Mouse (Mus musculus): ENCODE measurements around the gene Serping1.
"Not testable (repeated sequence)": the region's sequence is repeated elsewhere in the genome, so short reads cannot be mapped to it uniquely, and the experiment has no call there.

Serping1 gene

DNA sequence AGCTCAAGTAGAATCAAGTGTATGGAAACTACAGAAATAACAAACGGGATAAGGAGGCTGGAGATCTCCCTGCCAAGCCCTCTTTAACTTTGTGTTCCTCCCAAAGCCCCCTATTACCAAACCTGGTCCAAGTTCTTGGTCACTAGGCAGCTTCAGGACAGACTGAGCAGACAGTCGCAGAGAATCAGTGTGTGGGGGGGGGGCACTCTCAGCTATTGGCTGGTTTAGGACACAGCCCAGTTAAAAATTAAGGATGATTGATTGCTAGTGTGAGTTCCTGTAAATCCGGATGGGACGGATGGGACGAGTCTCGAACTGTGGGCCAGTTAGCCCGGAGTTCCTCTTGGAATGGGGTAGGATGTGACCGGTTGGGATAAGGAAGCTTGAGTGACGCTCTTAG, at the start of gene Serping1:
Serping1 (minus strand) TSS at position 204 of the 400 bp plus-strand sequence.
- no peak for DNase-seq

DNA sequence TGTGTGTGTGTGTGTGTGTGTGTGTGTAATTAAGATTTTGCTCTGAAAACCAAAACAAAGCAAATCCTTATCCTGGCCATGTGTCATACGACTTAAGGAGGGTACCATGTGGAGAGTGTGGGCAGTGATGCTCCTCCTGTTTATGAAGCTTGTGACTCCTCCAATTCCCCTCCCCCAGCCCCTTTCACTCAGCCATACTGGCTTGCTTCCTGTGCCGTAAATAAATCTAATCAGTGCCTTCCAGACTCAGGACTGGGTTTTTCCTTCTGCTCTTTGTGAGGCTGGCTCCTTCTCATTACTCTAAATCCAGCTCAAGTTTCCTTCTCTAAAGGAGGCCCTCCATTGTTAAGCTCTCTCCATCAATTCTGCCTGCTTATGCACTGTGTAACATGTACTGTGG, 48.0 kb upstream of the Serping1 start:
- no peak for DNase-seq

GRCm38 (mm10) chr2:84822552-84822951, 47.3 kb upstream of the Serping1 start, which contains the start of gene Smtnl1:
TSS of gene Smtnl1 (minus strand) at chr2:84822652.
- DNase-seq: no peak

- no peak for DNase-seq
Measured at GRCm38 (mm10) chr2:84819861-84820260, 44.6 kb upstream of the Serping1 start.

DNA sequence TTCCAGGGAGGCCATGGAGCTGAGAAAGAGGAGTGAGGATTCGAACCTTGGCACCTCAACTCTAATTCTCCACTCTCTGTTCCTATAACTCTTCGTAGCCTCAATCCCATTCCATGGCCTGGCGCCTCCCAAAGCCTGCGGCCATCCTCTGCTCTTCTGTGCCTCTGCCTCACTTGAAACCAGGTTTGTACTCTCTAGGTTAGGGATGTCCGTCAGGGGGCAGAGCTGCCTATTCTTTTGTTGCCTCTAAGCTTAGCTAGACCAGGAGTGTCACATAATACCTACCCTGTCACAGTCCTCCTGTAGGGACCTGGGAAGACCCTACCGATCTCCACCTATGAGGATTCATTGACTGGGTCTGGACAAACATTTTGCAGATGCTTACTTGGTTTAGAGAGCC, 37.4 kb upstream of the Serping1 start:
- DNase-seq: no peak

DNA sequence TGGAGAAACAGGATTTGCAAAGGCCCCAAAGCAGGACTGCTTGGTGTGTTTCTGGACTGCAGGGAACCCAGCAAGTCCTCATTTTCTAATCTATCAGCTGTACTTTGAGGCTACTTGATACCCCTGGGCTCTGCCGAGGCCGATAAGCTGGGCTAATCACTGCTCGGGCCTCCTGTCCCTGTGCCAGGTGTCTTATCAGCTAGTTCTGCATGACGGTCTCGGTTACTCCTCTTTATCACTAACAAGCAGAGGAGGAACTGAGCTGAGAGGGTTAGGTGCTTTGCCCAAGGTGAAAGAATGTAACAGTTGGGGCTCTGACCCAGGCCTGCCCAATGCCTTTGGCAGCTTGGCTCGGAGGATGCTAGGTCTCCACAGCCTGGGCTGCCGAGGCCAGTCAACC, 36.6 kb upstream of the Serping1 start:
- no peak for DNase-seq

DNA sequence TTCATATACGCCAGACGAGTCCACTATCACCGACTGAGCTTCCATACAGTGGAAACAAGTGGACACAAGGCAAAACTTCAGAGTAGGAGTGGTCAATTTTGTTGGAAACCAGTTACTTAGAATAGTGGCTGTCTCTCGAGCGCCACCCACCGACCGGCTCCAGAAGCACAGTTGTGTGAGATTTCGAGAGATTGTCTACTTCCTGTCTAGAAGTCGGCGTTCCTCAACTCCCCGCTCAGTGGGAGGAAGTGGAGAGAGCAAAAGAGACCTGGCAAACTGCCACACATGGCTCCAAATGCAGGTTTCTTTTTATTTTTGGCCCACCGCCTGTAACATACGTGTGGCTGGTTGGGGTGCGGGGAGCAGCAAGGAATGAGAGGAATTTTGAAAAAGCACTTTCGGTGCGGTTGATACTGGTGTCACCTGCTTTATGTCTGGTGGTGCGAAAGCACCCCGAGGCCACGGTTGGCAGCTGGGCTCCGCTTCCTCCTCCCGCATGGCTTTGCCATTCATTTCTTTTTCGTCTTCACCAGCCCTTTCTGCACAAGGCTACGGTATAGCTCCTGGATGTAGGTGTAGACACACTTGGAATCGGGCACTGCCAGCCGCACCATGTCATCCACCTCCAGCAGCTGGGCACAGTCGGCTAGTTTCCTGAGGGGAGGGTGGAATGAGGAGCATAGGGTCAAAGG, 35.8 kb upstream of the Serping1 start:
- peak; percentile 83 for DNase-seq

- no peak for DNase-seq
Measured at GRCm38 (mm10) chr2:84810526-84810885, 35.3 kb upstream of the Serping1 start.

DNA sequence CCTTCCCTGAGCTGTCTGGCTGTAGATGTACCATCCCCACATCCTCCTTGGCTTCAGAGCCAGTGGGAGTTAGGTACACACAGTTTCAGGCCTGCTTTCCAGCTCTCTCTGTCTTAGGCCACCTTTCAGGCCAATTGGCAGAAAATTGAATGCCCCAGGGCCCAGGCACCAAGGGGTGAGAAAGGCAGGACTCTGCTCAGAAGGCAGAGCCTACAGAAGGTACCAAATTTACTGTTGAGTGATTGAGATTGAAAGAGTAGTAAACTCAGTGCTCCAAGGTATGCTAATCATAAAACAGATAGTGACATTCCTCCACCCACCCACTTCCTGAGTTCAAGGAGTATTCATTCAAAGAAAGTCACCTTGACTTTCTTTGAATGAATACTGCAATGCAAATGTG, 34.1 kb upstream of the Serping1 start:
- DNase-seq: no peak

DNA sequence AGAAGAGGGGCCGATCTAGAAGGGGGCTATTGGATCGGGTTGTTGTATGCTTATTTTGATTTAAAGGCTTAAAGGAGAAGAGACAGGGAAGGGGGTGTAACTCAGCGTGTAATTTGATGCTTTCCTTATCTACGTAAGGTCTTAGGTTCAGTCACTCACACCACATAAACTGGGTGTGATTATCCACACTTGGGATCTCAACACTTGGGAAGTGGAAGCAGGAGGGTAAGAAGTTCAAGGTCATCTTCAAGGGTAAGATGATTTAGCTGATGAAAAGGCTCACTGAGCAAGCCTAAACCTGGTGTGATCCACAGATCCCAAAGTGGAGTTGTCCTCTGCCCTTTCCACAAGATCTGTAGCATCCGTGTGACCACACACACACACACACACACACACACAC, 31.3 kb upstream of the Serping1 start:
- no peak for DNase-seq

DNA sequence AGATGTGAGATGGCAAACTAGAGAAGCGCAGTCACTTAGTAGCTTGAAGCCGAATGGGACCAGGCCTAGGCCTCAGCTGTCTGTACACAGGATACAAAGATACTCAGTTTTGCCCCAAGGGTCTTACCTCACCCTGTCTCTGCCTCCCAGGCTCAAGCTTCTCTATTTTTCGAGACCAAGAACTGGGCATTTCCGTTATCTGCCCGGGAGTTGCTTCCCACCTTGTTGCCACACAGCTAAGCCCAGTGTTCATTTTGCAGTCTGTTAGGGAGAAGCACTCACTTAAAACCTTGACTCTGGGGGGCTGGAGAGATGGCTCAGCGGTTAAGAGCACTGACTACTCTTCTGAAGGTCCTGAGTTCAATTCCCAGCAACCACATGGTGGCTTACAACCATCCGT, 28.7 kb upstream of the Serping1 start:
- DNase-seq: no peak

DNA sequence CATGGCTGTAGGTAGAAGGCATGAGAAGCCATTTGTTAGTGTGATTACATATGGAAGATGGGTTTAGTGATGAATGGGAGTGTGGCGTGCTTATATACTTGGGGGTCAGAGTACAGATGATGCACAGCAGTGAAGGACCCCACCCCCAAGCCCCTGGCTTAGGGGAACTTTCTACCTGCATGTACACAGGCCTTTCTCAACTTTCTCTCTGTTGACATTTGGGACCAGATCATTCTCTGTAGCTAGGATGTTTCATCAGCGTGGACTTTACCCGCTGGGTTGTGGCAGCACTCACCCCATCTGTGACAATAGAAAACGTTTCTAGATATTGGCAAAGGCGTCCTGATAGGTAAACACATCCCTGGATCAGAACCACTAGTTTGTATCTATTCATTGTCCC, 26.0 kb upstream of the Serping1 start:
- DNase-seq: not testable (repeated sequence)

- DNase-seq: no peak
Measured at GRCm38 (mm10) chr2:84800304-84800703, 25.1 kb upstream of the Serping1 start.

- peak; percentile 41 for DNase-seq
Measured at GRCm38 (mm10) chr2:84799041-84799561, 23.9 kb upstream of the Serping1 start.

GRCm38 (mm10) chr2:84798493-84798921, 23.3 kb upstream of the Serping1 start, which contains the start of gene Ube2l6:
TSS of gene Ube2l6 (plus strand) at chr2:84798828.
- peak; percentile 54 for DNase-seq

GRCm38 (mm10) chr2:84797833-84798492, 22.7 kb upstream of the Serping1 start:
- DNase-seq: peak; percentile 80

DNA sequence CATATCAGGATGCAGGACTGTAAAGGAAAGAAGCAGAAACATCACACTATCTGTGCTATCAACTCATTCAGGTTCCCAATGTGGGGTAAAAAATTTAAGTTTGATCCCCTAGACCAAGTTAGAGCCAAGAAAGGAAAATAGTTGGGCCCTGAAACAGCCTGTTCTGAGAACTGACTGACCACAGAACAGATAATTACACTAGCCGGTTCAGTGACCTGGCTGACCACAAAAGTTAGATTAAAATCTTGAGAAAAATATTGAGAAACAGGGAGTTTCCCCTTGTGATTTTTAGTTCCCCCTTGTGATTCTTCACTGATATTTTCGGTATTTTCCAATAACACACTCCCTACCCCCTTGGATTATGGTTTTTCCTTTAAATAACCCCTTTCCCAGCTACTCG, 18.6 kb upstream of the Serping1 start:
- DNase-seq: no peak

DNA sequence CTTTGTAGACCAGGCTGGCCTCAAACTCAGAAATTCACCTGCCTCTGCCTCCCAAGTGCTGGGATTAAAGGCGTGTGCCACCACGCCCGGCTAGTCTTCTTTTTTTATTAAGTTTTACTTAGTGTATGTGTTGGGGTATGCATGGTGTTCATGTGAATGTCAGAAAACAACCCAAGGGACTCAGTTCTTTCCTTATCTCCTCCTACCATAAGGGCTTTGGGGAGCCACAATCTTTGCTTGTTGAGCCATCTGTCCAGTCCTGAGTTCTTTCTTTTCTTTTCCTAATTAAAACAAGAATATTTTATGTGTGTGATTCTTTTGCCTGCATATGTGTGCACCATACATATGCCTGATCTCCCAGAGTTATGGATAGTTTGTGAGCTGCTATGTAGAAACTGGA, 17.9 kb upstream of the Serping1 start:
- DNase-seq: no peak

- DNase-seq: no peak
Measured at GRCm38 (mm10) chr2:84792516-84792915, 17.3 kb upstream of the Serping1 start.

- DNase-seq: no peak
Measured at GRCm38 (mm10) chr2:84790418-84790817, 15.2 kb upstream of the Serping1 start.

DNA sequence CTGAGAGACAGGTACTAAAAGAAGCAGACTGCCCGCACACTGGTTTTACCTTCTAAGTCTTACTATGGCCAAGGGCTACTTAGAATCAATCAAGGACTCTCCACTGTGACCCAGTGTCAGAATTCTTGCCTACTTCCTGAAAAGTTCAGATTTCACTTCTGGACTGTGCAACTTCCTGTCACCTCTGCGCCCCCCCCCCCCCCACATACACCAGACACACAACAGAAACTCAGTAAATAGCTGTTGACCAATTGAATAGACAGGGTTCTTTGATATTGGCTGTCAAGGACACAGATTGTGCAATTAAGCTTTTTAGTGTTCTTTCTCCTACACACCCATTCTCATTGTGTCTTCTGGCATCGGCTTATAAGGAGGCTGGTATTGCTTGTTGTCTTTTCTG, 13.1 kb upstream of the Serping1 start:
- no peak for DNase-seq

DNA sequence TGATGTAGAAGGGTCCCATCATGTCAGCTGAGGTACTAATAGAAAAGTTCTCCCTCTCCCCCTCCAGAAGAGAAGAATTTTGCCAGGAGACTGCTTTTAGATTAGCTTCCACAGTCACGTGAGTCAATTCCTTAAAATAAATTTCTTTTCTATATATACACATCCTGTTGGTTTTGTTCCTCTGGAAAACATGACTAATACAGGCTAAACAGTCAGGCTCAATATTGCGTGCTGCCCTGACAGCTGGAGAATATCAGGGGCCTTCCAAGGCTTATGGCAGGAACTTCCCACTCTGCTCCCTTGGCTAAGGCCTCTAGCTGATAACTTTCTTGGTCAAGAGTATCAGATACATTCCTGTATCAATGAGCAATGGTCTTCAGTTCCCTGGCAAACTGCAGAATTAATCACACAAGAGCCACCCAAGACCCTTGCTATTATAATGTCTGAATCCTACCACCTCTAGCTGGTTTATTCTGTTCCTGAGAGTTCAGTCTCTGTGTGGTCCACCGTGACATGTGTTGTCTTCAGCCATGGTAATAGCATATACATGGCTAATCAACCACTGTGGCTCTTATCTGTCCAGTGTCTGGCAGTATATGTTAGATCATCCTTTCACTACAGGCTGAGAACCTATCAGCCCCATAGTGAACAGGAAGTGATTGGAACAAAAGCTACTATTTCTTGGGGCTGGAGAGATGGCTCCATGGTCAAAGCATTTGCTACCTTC, 8.8 kb upstream of the Serping1 start:
- no peak for DNase-seq

DNA sequence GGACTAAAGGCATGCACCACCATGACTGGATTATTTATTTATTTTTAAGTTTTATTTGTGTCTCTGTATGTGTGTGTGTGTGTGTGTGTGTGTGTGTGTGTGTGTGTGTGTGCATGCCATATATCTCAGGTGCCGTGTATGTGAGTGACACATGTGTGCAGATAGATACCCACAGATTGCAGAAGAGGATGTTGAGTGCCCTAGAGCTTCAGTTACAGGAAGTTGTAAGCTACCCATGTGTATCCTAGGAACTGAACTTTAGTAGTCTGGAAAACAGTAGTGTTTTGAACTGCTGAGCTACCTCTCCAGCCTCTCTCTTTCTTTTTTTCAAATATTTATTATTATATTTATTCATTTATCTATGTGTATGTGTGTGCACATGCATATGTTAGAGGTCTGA, 8.1 kb upstream of the Serping1 start:
- no peak for DNase-seq

DNA sequence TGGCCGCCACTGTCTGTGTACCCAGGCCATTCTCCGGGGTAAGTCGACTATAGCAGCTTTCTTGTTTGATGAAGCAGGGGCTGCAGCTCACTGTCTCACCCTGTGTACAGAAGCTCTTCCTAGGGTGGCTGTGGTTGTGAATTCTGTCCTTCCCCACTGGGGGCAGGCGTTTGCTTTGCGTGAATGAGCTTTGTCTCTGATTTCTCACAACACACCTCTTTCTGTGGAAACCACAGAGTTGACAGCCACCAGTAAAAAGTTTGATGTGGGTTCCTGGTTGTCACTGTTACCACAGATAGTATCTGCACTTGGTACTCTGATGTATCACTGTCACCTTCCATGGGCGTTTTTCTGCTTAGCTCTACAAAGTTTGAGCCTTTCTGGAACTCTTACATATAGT, 4.0 kb upstream of the Serping1 start:
- DNase-seq: no peak
